In the genomic region with DNA sequence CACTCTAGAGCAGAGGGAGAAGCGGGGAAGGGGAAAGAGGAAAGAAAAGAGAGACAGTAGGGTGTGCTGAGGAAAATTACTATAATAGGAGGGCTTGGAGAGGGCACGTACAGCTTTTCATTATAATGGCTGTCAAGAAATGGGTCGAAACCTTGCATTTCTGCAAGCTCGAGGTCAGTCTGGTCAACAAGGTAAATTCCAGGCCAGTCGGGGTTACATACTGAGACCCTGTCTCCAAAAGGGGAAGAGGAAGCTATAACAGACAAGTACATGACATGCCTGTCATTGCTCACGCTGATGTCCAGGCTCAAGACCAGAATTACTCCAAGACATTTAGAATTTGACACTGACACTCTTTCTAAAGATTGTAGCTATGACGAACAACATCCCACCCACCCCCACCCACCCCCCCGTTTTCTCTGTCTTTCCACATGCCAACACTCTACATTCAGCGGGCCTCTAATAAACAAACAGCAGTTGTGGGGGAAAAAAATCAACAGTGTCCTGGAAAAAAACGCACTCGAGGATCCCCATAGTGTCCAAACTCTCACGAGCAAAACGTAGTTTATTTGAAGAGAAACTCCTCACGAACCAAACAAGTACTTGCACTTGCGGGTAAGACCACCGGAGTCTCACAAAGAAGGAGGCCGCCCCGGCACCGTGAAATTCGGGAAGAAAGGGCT, we compare ENCODE assay signal across 8 mouse cellular contexts. TPM values are rescaled to one million over a fixed set of nuclear protein-coding genes. Genes with fewer than 3 reads are reported as not detected.
A peak's percentile ranks its signal among the peaks of the same experiment; 100 is the strongest.
DNase-seq lines count a peak whose midpoint lies in the region; ATAC-seq and TF ChIP-seq lines count a peak whose summit lies in the region.

A gene (plus strand): TSS at position 534 of the 683 bp plus-strand sequence.

- peak within 1 kb of the TSS; percentile 76 for H3K4me3 ChIP-seq in heart, embryonic 13.5 days
- peak within 1 kb of the TSS; percentile 71 for H3K4me3 ChIP-seq in forebrain, embryonic 11.5 days (ENCODE audit: low read depth, low read length)
- H3K4me3 ChIP-seq in myocyte: peak within 1 kb of the TSS; percentile 85

- TF ChIP-seq POLR2A in myocyte (IDR thresholded peaks at IDR 0.05; ENCODE audit: insufficient read length, low read depth): no peak

- H3K27me3 ChIP-seq in heart, embryonic 13.5 days (replicated peaks): no peaks in the 10 kb centered on the region
- no peaks in the 10 kb centered on the region for H3K27me3 ChIP-seq in forebrain, embryonic 11.5 days (ENCODE audit: control insufficient read depth, insufficient read depth, low read length)
- H3K27me3 ChIP-seq in myocyte (ENCODE audit: control insufficient read depth, insufficient read depth, insufficient read length): no peaks in the 10 kb centered on the region

- peaks cover 11% of the 10 kb centered on the region for H3K79me2 ChIP-seq in myocyte (ENCODE audit: control insufficient read depth, insufficient read depth)

- H3K36me3 ChIP-seq in heart, embryonic 13.5 days: no peaks in the 10 kb centered on the region
- no peaks in the 10 kb centered on the region for H3K36me3 ChIP-seq in forebrain, embryonic 11.5 days (ENCODE audit: control insufficient read depth, insufficient read depth, low read length)
- no peaks in the 10 kb centered on the region for H3K36me3 ChIP-seq in myocyte (ENCODE audit: control insufficient read depth, insufficient read depth)

- peak within 1 kb of the TSS; percentile 68 for H3K27ac ChIP-seq in heart, embryonic 13.5 days (replicated peaks)
- H3K27ac ChIP-seq in forebrain, embryonic 11.5 days (ENCODE audit: low read depth, low read length): peak within 1 kb of the TSS; percentile 85

- H3K9me3 ChIP-seq in heart, embryonic 13.5 days: no peaks in the 10 kb centered on the region
- H3K9me3 ChIP-seq in forebrain, embryonic 11.5 days (ENCODE audit: control insufficient read depth, low read length): no peaks in the 10 kb centered on the region

- ATAC-seq in heart, embryonic 13.5 days (ENCODE audit: extremely low read depth, insufficient number of reproducible peaks, low FRiP score, low TSS enrichment): 0 out of 2 replicates have a peak, but pooled peaks have one; percentile 8
- ATAC-seq in forebrain, embryonic 11.5 days (replicated peaks; ENCODE audit: low FRiP score): peak; percentile 22; the same call in 1 of the 2 replicates

- DNase-seq in heart, adult 9 months (ENCODE audit: low spot score in 2 of 2): no peak
- DNase-seq in ES-CJ7 (ENCODE audit: low read depth, low spot score): peak; percentile 15
- no peak for DNase-seq in forebrain, embryonic 11.5 days (ENCODE audit: low spot score)
- DNase-seq in left cerebral cortex, postnatal 10 days (ENCODE audit: extremely low spot score in 1 of 2, low spot score in 2 of 2): no peak
- no peak for DNase-seq in gastrocnemius, adult 8-10 months (ENCODE audit: low spot score in 2 of 2)
- no peak for DNase-seq in testis, postnatal 10 days (ENCODE audit: low spot score)

- peak within 1 kb of the TSS; percentile 85 for H3K9ac ChIP-seq in heart, embryonic 13.5 days
- peak within 1 kb of the TSS; percentile 88 for H3K9ac ChIP-seq in forebrain, embryonic 11.5 days (ENCODE audit: low read length)

- H3K4me2 ChIP-seq in heart, embryonic 13.5 days: peak within 1 kb of the TSS; percentile 78
- peak within 1 kb of the TSS; percentile 77 for H3K4me2 ChIP-seq in forebrain, embryonic 11.5 days (ENCODE audit: low read depth, low read length, severe bottlenecking)
- H3K4me2 ChIP-seq in myocyte (ENCODE audit: low read depth): peak within 1 kb of the TSS; percentile 92

- intact Hi-C loops in left cerebral cortex, postnatal 10 days (cut with DNase I): no loop called here

- H3K4me1 ChIP-seq in heart, embryonic 13.5 days: peaks cover 15% of the 10 kb centered on the region
- no peaks in the 10 kb centered on the region for H3K4me1 ChIP-seq in forebrain, embryonic 11.5 days (replicated peaks; ENCODE audit: control insufficient read depth, insufficient read depth, low read length)

- H3ac ChIP-seq in myocyte (ENCODE audit: control insufficient read depth, insufficient read length): peak within 1 kb of the TSS; percentile 21

- WGBS in heart, embryonic 13.5 days: 15% methylated on average over 20 of the region's 20 CpGs
- 16% methylated on average over 20 of the region's 20 CpGs for WGBS in forebrain, embryonic 11.5 days

TF ChIP-seq in myocyte, 11 proteins besides CTCF, POLR2A, EP300 and RAD21:
- no peak for TF ChIP-seq TCF3 (IDR thresholded peaks at IDR 0.05; ENCODE audit: insufficient read length, low read depth)
- no peak for TF ChIP-seq POLR2AphosphoS2 (IDR thresholded peaks at IDR 0.05; ENCODE audit: insufficient read length, low read depth)
- no peak for TF ChIP-seq MYOD1 (IDR thresholded peaks at IDR 0.05; ENCODE audit: control insufficient read depth in 1 of 3, insufficient read length in 2 of 3, low read depth in 2 of 3)
- TF ChIP-seq REST (IDR thresholded peaks at IDR 0.05; ENCODE audit: insufficient read depth, insufficient read length): no peak
- TF ChIP-seq E2F4 (IDR thresholded peaks at IDR 0.05; ENCODE audit: insufficient read depth): no peak
TF ChIP-seq in myocyte: peak in this region for 0.

RNA-seq across cellular contexts. Expression of the gene that starts here (rescaled TPM):
- 10.6 and 11.7 TPM in 2 replicates for polyA plus RNA-seq in heart, embryonic 13.5 days (2015; fragmentation: Nextera tagmentation; extraction: Ambion mirVana)
- polyA plus RNA-seq in forebrain, embryonic 11.5 days (2014; fragmentation: Nextera tagmentation; extraction: Ambion mirVana): 35.6 and 36.4 TPM in 2 replicates
- total RNA-seq in left cerebral cortex, postnatal 10 days (2021): 10 to 100 TPM; 22.9 to 25.5 TPM
- 8.0 TPM for polyA plus RNA-seq in myocyte (2012; fragmentation: generic; extraction: Trizol)
- total RNA-seq in gastrocnemius, adult 8-10 months (2022): 1 to 10 TPM; 1.3 to 3.8 (median 2.8) TPM

Comparison
In these comparisons a context has a peak if more than half of its experiments do, and no peak if none do; other contexts are left out.
1. RNA of the gene that starts here (total RNA-seq): 22.9 to 25.5 TPM in left cerebral cortex, postnatal 10 days; 1.3 to 3.8 TPM in gastrocnemius, adult 8-10 months; every median in the first group is over 4 times any median in the second.
2. Peak in every context shown above with its lines, with median percentiles within 50 percentile points of each other: H3K4me2 ChIP-seq and H3K4me3 ChIP-seq.